Mouse (Mus musculus): ENCODE results near the gene Omg.

Gene Omg

DNA sequence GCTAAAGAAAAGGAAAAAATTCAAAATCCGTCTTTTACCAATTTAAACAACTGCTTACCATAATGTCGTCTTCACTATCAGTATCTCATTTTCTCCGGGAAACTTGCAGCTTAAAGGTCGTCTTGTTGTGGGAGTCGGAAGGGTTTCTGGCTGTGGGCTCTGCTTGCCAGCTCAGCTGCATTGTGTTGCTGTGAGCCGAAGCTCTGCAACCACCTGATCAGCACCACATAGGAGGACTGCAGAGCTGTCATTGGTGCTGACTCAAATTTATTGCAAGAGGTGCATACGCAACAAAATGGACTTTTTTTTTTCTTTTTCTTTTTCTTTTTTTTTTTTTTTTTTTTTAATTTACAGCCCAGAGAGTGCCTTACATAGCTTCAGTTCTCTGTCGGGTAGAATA, at the start of gene Omg:
TSS of gene Omg (minus strand) at position 240 of the 400 bp plus-strand sequence.
- no peak for ATAC-seq (ENCODE audit: insufficient number of reproducible peaks, low FRiP score, low TSS enrichment)

DNA sequence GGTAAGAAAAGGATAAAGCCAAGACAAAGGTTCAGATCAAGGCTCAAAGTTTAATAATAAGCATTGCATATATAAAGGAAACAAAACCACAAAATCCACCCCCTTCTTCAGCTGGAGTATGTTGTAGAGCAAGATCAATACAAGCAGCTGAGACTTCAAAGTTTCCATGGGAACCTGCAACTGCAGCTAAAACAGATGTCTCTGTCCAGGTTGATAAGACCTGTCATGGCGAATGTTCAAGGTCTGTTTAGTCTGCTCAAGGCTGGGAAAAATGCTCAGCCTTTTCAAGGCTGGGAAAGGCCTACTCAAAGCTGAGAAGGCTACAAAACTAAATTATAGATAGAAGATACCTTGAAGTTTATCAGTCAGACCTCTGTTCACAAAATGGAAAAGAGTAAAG, 48.7 kb upstream of the Omg start:
- no peak for ATAC-seq (ENCODE audit: insufficient number of reproducible peaks, low FRiP score, low TSS enrichment)

DNA sequence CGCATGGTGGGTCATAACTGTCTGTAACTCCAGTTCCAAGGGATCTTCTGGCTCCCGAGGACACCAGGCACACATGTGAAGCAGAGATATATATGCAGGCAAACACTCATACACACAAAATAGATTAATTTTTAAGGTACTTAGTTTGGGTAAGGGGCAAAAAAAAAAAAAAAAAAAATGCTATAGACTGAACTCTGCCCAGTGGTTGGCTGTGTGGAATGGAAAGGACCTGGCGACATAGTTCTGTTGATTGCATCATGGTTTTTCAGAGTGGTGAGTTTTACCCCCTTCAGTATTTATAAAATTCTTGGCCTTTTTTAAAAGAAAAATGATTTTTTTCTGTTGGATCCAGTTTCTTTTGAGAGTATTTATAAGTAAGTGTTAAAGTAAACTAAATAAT, 32.4 kb upstream of the Omg start:
- no peak for ATAC-seq (ENCODE audit: insufficient number of reproducible peaks, low FRiP score, low TSS enrichment)

DNA sequence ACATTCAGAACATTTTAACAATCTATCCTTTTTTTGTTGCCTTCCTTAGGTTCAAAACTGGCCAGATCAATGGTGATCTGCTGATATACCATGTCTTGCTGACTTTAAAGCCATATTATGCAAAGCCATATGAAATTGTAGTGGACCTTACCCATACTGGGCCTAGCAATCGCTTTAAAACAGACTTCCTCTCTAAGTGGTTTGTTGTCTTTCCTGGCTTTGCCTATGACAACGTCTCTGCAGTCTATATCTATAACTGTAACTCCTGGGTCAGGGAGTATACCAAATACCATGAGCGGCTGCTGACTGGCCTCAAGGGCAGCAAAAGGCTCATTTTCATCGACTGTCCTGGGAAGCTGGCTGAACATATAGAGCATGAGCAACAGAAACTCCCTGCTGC, 31.7 kb upstream of the Omg start:
- no peak for ATAC-seq (ENCODE audit: insufficient number of reproducible peaks, low FRiP score, low TSS enrichment)

DNA sequence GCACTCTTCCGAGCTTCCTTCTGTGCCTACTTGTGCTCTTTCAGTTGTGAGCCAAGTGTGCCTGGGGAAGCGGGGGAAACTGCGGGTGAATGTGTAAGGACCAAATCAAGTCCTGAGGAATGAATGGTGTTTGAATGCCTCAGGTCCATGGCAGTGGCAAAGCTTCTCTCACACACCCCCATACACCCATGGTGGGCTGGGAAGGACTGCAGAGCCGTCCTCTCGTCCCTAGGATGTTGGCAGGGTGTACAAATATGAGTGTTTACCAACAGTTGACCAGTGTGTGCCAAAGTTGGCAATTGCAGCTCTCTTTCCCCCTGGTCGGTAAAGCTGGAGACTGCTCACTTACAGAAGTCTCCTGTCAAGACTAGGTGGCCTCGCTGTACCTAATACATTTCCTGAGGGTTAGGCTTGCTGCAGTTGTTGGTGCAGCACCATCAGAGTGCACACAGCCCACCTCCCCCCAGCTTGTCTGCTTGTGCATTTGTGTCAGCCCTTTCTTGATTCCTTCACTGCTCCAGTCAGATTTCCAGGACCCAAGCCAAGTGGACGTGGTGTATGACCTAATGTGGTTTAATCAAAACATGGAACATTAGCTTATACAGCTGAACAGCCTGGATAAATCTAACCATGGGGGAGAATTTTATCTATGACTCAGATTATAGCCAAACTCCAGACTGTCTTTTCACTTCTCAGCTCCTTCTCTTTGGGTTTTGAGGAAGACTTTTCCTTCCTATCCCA, 30.2 kb upstream of the Omg start:
- ATAC-seq (ENCODE audit: insufficient number of reproducible peaks, low FRiP score, low TSS enrichment) = no peak; the same call in 1 of the 2 replicates

DNA sequence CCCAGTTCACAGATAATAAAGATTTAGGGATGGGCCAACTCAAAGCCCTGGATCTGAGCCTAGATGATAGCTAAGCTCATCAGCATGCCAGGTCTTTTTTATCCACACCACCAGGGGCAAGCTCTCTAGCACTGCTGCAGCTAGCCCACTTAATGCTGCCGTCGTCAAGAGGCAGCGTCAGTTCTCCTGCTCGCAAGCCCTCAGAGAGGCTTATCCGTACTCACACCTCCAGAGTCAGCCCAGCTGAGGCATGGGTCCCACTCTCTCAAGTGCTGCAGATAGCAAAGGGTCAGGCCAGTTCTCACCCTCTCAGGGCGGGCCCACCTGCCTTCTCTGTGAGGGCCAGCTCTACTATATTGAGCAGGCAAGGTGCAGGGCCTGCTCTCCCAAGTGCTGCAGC, 29.4 kb upstream of the Omg start:
- no peak for ATAC-seq (ENCODE audit: insufficient number of reproducible peaks, low FRiP score, low TSS enrichment)

DNA sequence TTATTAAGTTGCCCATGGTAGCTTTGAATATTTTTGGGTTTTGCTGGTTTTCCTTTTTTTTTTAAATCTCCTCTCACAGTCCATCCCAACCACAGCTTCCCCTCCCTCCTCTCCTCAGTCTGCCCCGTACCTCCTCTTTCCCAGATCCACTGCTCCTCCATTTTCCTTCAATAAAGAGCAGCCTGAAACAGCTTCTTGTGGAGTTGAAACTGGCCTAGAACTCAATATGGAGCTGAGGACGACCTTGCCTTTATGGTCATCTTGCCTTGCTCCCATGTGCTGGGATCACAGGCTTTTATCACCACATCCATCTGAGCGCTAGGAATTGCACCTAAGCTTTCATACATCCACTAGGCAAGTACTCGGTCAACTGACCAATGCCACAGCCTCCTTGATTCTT, 27.6 kb upstream of the Omg start:
- no peak for ATAC-seq (ENCODE audit: insufficient number of reproducible peaks, low FRiP score, low TSS enrichment)

DNA sequence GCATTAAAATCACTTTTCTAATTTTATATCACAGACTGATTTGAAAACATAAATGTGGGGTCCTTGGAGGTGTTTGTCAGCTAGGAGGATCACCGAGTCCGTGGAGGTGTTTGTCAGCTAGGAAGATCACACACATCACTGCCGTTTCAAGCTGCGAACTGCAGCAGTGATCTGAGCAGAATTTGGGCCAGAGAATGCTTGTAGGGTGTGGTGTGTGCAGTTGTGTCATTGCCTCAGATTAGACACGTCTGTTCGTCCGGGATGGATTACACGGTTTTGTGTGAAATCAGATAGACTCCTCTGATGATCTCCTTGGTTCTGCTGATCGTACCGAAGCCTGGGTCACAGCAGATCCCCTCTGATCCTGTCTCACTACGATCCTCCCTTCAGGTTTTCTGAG, 26.9 kb upstream of the Omg start:
- no peak for ATAC-seq (ENCODE audit: insufficient number of reproducible peaks, low FRiP score, low TSS enrichment)

DNA sequence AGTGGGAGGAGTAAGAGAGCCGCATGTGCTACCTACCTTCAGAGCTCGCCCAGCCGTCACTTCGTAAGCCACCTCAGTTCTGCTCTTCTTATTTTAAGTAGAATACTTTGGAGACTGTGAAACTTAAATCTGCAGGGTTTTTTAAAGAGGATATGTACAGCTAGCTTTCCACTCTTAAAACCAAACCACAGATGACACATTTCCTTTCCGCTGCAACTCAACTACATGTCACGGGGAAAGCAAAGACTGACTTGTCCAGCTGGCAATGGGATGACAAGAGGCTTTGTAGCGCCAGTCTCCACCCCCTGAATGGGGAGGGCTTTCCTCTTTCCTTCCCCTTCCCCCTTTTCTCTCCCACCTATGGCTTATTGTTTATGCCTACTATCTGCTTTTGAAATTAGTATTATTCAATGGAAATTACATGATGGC, 26.5 kb upstream of the Omg start, which contains the start of the genes Evi2 and Evi2a:
TSS of gene Evi2 (minus strand) at position 257 of the 429 bp plus-strand sequence.
TSS of gene Evi2a (minus strand) at position 277 of the 429 bp plus-strand sequence.
- ATAC-seq (ENCODE audit: insufficient number of reproducible peaks, low FRiP score, low TSS enrichment) = no peak

DNA sequence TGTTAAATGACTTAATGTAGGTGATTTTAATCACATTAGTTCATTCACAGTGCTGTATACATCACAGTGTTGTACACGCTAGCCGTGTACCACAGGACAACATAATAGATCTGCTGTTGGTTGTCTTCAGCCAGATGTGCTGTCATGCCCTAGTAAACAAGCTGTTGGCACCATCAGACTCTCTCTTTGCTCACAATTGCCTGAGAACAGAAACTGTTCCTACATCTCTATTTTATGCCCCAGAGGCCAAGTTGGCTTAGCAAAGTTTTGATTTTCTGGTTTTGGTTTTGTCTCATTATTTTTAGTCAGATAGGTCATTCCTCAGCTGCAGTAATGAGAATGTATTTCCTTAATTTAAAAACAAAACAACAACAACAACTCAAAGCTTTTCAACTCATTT, 25.9 kb upstream of the Omg start:
- no peak for ATAC-seq (ENCODE audit: insufficient number of reproducible peaks, low FRiP score, low TSS enrichment)

DNA sequence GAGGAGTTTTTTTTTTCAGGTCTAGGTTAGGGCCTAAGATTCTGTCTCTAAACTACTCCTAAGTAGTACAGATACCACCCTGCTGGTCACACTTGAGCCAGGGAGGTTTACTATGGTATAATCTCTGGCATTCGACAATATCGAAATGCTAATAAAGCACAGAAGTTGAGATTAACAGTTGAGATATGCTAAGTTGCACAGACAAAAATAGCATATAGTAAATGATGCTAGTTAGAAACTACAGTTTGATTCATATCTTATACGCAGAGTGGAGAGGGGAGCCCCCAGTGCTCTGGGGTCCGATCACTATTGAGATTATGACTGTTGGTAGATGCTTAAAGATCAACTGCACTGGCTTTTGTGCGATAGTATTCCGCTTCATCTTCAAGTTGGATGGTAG, 25.3 kb upstream of the Omg start:
- no peak for ATAC-seq (ENCODE audit: insufficient number of reproducible peaks, low FRiP score, low TSS enrichment)

DNA sequence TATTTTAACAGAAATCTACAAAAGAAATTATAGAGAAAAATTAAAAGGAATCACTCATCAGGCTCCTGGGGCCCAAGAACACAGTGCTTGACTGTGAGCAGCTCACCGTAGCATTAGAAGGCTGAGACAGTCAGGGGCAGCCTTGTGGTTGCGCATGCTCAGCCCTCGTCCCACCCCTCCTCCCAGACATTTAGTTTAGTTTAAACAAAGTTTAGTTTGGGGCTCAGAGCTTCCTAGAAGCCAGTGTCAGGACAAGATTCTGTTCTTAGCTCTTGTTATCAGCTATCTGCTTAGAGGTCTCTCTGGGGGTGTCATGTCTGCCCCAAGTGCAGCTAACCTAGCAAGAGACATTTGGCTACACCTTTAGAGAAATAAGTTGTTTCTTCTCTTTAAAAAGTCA, 24.7 kb upstream of the Omg start:
- ATAC-seq (ENCODE audit: insufficient number of reproducible peaks, low FRiP score, low TSS enrichment) = no peak

DNA sequence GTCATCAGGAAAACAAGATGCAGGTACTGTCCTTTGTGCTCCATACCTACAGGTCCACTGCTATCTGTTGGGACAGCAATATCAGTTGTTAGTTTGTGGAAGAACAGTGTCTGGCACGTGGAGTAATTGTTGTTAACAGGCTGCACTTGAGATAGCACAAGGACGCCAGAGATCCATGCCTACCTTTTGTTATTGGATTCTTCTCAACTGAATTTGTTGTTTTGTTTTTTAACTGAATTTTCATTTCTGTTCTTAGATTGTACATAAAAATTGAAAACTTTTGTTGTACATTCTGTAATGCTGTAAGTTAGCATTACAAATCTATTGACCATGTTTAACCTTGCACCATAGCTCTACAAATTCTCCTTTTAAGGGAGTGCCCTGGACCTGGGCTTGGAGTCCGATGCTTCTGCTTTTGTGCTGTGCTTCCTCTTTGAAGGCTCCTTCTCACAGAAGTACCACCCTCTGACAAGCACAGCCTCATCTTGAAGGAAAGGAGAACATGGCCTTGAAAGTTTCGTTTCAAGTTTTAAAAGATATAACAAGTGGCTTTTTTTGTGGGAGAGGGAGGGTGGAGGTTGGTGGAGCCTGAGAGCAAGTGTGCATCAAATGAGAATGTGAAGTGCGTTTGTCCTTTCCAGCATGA, 24.0 kb upstream of the Omg start:
- no peak for ATAC-seq (ENCODE audit: insufficient number of reproducible peaks, low FRiP score, low TSS enrichment)

DNA sequence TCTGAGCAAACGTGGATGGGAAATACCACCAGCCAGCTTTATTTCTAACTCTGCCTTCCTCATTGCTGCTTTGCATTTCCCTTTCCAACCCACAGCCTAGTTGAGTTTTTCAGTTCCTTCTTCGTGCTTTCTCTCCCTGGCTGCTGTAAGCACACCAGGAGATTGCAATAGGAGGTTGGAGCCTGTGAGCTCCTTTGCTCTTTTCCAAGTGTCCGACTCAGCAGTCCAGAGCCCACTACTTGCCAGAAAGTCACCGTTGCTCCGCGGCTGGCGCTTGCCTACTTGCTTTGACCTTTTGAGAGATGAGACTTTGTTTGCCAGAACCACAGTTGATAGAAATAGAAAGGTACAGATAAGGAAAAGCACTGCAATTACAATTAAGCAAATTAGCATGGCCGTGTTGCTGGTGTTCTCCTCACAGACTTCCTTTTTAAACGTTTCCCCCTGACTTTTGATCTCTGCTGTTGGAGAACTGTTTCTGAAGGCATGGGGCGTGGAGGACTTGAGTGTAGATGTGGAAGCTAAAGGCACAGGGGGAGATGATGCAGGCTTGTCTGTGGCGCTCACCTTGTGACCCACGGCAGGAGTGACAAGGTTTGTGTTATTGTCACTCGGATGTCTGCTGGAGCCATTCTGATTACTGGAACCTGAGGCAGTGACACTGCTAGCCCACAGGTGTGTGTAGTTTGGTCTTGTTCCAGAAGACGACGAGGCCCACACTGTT, 23.3 kb upstream of the Omg start:
- ATAC-seq (ENCODE audit: insufficient number of reproducible peaks, low FRiP score, low TSS enrichment) = no peak

DNA sequence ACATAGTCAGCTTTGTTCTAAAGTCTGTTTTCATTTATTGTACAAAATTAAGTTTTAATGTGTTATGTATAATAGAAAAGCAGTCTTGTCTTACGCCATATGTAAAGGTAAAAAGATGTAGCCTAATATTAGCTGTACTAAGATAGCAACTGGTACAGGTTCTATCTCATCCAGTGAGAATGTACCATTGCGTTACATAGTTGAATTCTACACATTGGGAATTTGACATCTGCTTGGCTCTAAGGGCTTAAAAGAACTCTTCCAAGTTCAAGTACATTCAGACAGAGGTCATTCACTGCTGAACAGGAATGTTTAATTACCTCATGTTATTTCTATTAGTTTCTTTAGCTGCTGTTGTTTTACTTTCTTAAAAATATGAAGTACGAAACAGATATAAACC, 22.7 kb upstream of the Omg start:
- ATAC-seq (ENCODE audit: insufficient number of reproducible peaks, low FRiP score, low TSS enrichment) = no peak

DNA sequence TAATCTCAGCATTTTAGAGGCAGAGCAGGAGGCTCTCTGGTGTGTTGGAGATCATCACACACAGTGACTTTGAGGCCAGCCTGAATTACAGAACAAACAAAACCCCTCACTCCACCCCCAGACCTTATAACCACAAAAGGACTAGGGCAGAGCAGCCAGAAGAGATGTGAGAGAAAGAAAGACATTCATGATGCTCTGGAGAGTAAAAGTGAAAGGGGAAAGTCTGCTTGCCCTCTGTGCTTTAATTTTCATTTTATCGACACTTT, 20.4 kb upstream of the Omg start:
- no peak for ATAC-seq (ENCODE audit: insufficient number of reproducible peaks, low FRiP score, low TSS enrichment)

DNA sequence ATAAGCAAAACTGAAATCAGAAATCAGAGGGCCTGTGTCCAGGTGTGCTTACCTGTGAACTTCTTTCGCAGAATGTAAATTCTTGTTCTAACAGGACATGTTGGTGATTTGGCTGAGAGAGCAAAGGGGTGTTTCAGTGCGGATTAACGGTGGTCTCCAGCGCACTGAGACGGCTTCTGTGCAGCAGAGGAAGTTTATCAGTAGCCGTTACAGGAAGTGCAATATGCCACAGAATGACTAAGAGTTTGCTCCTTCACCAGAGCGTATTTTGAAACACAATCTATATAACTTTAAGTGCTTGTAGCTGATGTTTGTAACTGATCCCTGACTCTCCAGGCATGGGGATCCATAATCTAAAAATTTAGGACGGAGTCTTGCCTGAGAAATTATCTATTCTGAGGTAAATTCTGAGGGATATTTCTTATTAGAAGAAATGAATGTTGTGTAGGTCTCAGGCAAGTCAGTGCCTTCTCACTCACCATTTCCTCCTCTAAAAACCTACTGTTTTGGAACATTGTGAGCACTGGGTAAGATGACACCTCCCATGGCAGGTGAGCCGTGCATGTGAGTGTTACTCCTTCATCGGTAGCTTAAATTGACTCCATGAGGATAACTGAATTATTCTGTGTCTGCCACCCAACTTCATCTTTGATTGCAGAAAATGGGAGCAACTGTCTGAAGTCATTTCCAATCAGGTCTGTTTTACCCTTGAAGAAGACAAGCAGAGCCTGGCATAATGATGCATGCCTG, 19.9 kb upstream of the Omg start, which contains the start of gene Evi2b:
TSS of gene Evi2b (minus strand) at position 203 of the 750 bp plus-strand sequence.
- no peak for ATAC-seq (ENCODE audit: insufficient number of reproducible peaks, low FRiP score, low TSS enrichment)

DNA sequence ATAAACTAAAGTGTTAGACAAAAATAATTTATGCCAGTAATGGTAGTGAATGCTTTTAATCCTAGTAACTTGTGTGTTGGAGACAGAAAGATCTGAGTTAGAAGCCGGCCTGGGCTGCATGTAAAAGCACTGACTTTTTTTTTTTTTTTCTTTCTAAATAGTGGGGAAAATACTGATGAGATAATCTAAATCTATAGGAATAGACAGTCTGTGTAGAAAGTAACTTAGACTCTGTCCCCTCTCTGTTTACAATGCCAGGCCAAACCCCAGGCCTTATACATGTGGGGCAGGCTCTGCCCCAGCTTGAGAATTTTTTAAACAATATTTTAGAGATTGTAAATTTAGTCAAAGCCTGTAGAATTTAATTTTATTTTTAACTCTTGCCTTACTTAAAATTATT, 19.1 kb upstream of the Omg start:
- no peak for ATAC-seq (ENCODE audit: insufficient number of reproducible peaks, low FRiP score, low TSS enrichment)

DNA sequence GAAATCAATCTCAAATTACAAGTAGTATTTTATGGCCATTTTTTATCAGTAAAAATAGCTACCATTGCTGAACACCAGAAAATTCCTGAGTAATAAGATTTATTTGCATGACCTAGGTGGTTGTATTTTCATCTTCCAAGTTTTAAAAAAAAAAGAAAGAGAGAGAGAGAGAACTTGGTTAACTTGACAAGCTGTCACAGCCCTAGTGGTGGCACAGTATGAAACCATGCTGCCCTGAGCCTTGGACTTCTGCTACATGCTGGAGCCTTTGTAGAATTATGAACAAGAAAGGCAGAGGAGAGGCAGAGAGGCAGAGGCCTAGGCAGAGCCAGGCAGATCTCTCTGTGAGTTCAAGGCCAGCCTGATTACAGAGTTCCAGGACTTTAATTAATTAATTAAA, 18.0 kb upstream of the Omg start:
- ATAC-seq (ENCODE audit: insufficient number of reproducible peaks, low FRiP score, low TSS enrichment) = no peak

DNA sequence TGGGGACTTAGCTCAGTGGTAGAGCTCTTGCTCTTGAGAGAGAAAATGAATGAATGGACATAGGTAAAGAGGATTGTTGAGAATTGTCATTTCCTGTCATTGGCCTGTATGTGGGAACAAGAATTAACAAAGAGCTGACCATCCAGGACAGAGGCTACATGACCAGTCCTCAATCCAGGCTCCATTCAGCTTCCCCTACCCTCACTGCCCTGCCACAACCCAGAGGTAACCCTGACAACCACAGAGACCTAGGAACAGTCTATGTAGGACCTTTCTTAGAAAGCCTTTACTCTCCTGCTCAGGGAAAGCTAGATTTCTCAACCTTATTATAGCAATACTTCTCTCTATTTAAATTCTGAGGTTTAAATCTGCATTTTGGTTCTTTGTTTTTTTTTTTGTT, 16.9 kb upstream of the Omg start:
- ATAC-seq (ENCODE audit: insufficient number of reproducible peaks, low FRiP score, low TSS enrichment) = no peak

DNA sequence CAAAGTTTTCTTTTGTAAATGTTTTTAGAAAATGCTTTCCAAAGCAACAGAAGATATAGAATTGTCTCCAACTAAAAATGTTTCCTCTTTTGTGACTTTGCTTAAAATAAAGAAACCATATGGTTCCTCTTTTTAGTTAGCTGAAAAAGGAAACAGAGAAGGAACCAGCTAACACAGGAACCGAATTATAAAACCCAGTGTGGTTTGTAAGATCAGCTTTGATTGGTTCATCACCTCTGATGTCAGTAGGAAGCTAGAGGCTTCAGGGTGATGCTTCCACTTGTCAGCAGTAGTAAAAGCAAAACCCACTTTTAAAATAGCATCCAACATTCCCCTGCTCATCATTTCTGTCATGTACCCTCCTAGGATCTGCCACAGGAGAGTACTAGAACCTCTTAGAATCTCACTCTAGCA, 16.0 kb upstream of the Omg start:
- no peak for ATAC-seq (ENCODE audit: insufficient number of reproducible peaks, low FRiP score, low TSS enrichment)

All from cerebellum, adult (tissue).